ENCODE assay signal across 8 mouse cellular contexts in genomic region chr9:42943057-42943529, GRCm38 (mm10). TPM values are rescaled to one million over a fixed set of nuclear protein-coding genes. Genes with fewer than 3 reads are reported as not detected.
DNase-seq lines count a peak whose midpoint lies in the region; ATAC-seq and TF ChIP-seq lines count a peak whose summit lies in the region.

No protein-coding gene starts in this region.

- peak overlapping the region; percentile 100 for H3K4me2 ChIP-seq in lung, postnatal 0 days (replicated peaks; ENCODE audit: low read depth, low read length)
- H3K4me2 ChIP-seq in hindbrain, embryonic 11.5 days (replicated peaks; ENCODE audit: low read depth, low read length) = peak overlapping the region; percentile 97
- peak overlapping the region; percentile 97 for H3K4me2 ChIP-seq in limb, embryonic 12.5 days
- H3K4me2 ChIP-seq in neural tube, embryonic 15.5 days = peak overlapping the region; percentile 96

- TF ChIP-seq EP300 in lung, postnatal 0 days (IDR thresholded peaks at IDR 0.05) = no peak

- no peaks in the 10 kb centered on the region for H3K4me1 ChIP-seq in lung, postnatal 0 days (ENCODE audit: insufficient read depth, low read depth, low read length)
- peaks cover 5% of the 10 kb centered on the region; the same call in 1 of the 2 replicates for H3K4me1 ChIP-seq in hindbrain, embryonic 11.5 days (replicated peaks; ENCODE audit: control insufficient read depth, insufficient read depth, low read length)
- H3K4me1 ChIP-seq in limb, embryonic 12.5 days (replicated peaks) = peaks cover 18% of the 10 kb centered on the region
- H3K4me1 ChIP-seq in neural tube, embryonic 15.5 days = peaks cover 28% of the 10 kb centered on the region

- no peak overlapping the region for H3K9ac ChIP-seq in lung, postnatal 0 days (replicated peaks; ENCODE audit: low read depth)
- peak overlapping the region; percentile 88 for H3K9ac ChIP-seq in hindbrain, embryonic 11.5 days (ENCODE audit: low read depth, low read length)
- no peak overlapping the region for H3K9ac ChIP-seq in limb, embryonic 12.5 days (replicated peaks)
- peak overlapping the region; percentile 88 for H3K9ac ChIP-seq in neural tube, embryonic 15.5 days (replicated peaks)

- H3K27ac ChIP-seq in lung, postnatal 0 days (ENCODE audit: low read length) = no peak overlapping the region
- H3K27ac ChIP-seq in hindbrain, embryonic 11.5 days (ENCODE audit: low read depth, low read length) = no peak overlapping the region; the same call in 1 of the 2 replicates
- no peak overlapping the region for H3K27ac ChIP-seq in limb, embryonic 12.5 days
- peak overlapping the region; percentile 79 for H3K27ac ChIP-seq in neural tube, embryonic 15.5 days (replicated peaks)

- no peaks in the 10 kb centered on the region for H3K9me3 ChIP-seq in lung, postnatal 0 days (ENCODE audit: low read length)
- no peaks in the 10 kb centered on the region for H3K9me3 ChIP-seq in hindbrain, embryonic 11.5 days (ENCODE audit: control insufficient read depth, low read length)
- no peaks in the 10 kb centered on the region for H3K9me3 ChIP-seq in limb, embryonic 12.5 days
- H3K9me3 ChIP-seq in neural tube, embryonic 15.5 days (replicated peaks) = no peaks in the 10 kb centered on the region

- peak; percentile 4 for DNase-seq in CD4-positive, CD25-positive, alpha-beta regulatory T cell, adult 2 months (ENCODE audit: low read depth, low spot score)
- no peak for DNase-seq in lung, postnatal 0 days (ENCODE audit: low spot score)
- no peak for DNase-seq in lung, postnatal 25 days (ENCODE audit: low spot score)
- DNase-seq in hindbrain, embryonic 11.5 days (ENCODE audit: low spot score) = peak; percentile 35
- DNase-seq in urinary bladder, postnatal 25 days (ENCODE audit: low spot score) = no peak

- H3K36me3 ChIP-seq in lung, postnatal 0 days (ENCODE audit: insufficient read depth, low read length) = no peaks in the 10 kb centered on the region
- no peaks in the 10 kb centered on the region for H3K36me3 ChIP-seq in hindbrain, embryonic 11.5 days (ENCODE audit: control insufficient read depth, insufficient read depth, low read length)
- H3K36me3 ChIP-seq in limb, embryonic 12.5 days = no peaks in the 10 kb centered on the region
- no peaks in the 10 kb centered on the region for H3K36me3 ChIP-seq in neural tube, embryonic 15.5 days

- no peak overlapping the region for H3K4me3 ChIP-seq in lung, postnatal 0 days (ENCODE audit: low read depth, low read length)
- peak overlapping the region; percentile 80 for H3K4me3 ChIP-seq in hindbrain, embryonic 11.5 days (ENCODE audit: low read depth, low read length)
- peak overlapping the region; percentile 74 for H3K4me3 ChIP-seq in limb, embryonic 12.5 days (replicated peaks)
- peak overlapping the region; percentile 60 for H3K4me3 ChIP-seq in neural tube, embryonic 15.5 days (replicated peaks)

- WGBS in lung, postnatal 0 days = 20% methylated on average over 8 of the region's 9 CpGs
- 5% methylated on average over 9 of the region's 9 CpGs for WGBS in hindbrain, embryonic 11.5 days
- WGBS in limb, embryonic 12.5 days = 8% methylated on average over 9 of the region's 9 CpGs
- WGBS in neural tube, embryonic 15.5 days = 5% methylated on average over 9 of the region's 9 CpGs

- ATAC-seq in CD4-positive, CD25-positive, alpha-beta regulatory T cell, adult 4 months = no peak
- no peak for ATAC-seq in lung, postnatal 0 days
- 0 out of 2 replicates have a peak, but pooled peaks have one; percentile 5 for ATAC-seq in hindbrain, embryonic 11.5 days (ENCODE audit: low FRiP score)
- ATAC-seq in limb, embryonic 12.5 days (ENCODE audit: insufficient number of reproducible peaks, insufficient read depth, low FRiP score, low TSS enrichment, low read depth) = no peak
- ATAC-seq in neural tube, embryonic 15.5 days (ENCODE audit: low FRiP score) = peak; percentile 25

- TF ChIP-seq CTCF in lung, postnatal 0 days (IDR thresholded peaks at IDR 0.05) = peak; percentile 50

- H3K27me3 ChIP-seq in lung, postnatal 0 days (replicated peaks; ENCODE audit: insufficient read depth, low read length) = no peaks in the 10 kb centered on the region
- H3K27me3 ChIP-seq in hindbrain, embryonic 11.5 days (ENCODE audit: control insufficient read depth, insufficient read depth, low read length) = peaks cover 2% of the 10 kb centered on the region; the same call in 1 of the 2 replicates
- peaks cover 50% of the 10 kb centered on the region for H3K27me3 ChIP-seq in limb, embryonic 12.5 days
- H3K27me3 ChIP-seq in neural tube, embryonic 15.5 days (replicated peaks) = peaks cover 5% of the 10 kb centered on the region; the same call in 1 of the 2 replicates

RNA-seq across cellular contexts. Expression of gene Grik4, which starts 1.2 kb away (rescaled TPM):
- polyA plus RNA-seq in CD4-positive, CD25-positive, alpha-beta regulatory T cell, adult 4 months (2017; shearing (Covaris generic)) = not detected
- 0.47 and 0.67 TPM in 2 replicates for polyA plus RNA-seq in lung, postnatal 0 days (2015; fragmentation: Nextera tagmentation; extraction: Ambion mirVana)
- polyA plus RNA-seq in hindbrain, embryonic 11.5 days (2014; fragmentation: Nextera tagmentation; extraction: Ambion mirVana) = 1.2 and 1.6 TPM in 2 replicates
- polyA plus RNA-seq in limb, embryonic 12.5 days (2016; fragmentation: Nextera tagmentation; extraction: Ambion mirVana) = 1.5 and 2.6 TPM in 2 replicates
- polyA plus RNA-seq in neural tube, embryonic 15.5 days (2015; fragmentation: Nextera tagmentation; extraction: Ambion mirVana) = 10.1 and 12.3 TPM in 2 replicates

Comparison
In these comparisons a context has a peak if more than half of its experiments do, and no peak if none do; other contexts are left out.
1. DNase-seq: peak in CD4-positive, CD25-positive, alpha-beta regulatory T cell, adult 2 months (single experiment) and hindbrain, embryonic 11.5 days (single experiment); none in lung, postnatal 0 days (single experiment), lung, postnatal 25 days (single experiment) and urinary bladder, postnatal 25 days (single experiment).
2. ATAC-seq: peak in hindbrain, embryonic 11.5 days (single experiment) and neural tube, embryonic 15.5 days (single experiment); none in CD4-positive, CD25-positive, alpha-beta regulatory T cell, adult 4 months (single experiment), lung, postnatal 0 days (single experiment) and limb, embryonic 12.5 days (single experiment).
3. H3K9ac ChIP-seq: peak in hindbrain, embryonic 11.5 days (single experiment) and neural tube, embryonic 15.5 days (single experiment); none in lung, postnatal 0 days (single experiment) and limb, embryonic 12.5 days (single experiment).
4. Peak in every context shown above with its lines, with median percentiles within 50 percentile points of each other: H3K4me2 ChIP-seq.